Mouse (Mus musculus): Measurements from ENCODE around the gene Kansl2.

The Kansl2 gene

DNA sequence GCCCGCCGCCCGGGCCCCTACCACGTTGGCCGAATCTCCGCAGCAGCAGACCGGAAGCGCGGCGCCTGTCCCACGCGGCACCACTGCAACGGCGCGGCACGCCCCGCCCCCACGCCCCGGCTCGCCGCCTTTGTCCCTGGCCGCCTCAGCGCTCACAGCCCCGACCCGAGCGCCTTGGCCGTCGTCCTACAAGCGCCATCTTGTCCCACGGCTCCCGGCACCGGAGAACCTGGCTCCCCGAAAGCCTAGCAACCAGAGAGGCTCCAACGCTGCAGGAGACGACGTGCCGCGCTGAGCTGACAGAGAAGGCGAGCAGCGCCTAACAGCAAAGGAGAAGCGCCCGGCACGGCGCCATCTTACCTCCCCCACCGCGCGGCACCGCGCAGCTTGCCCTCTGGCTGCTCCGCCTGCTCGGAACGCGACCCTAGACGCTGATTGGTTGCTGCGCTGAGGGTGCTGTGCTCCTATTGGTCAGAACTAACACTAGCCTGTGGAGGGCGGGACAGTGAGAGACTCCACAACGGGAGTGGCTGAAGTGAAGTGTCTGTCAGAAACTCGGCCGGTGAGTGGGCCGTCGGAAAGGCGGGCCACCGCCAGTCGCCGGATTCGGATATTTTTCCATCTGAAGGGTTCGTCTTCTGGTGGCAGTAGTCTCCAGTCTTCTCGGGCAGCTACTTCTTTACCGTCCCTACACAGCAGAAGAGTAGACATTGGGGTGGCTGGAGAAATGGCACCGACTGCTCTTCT is at the start of gene Kansl2:
TSS of gene Kansl2 (minus strand) at position 384 of the 747 bp plus-strand sequence.
- DNase-seq: peak; percentile 99

DNA sequence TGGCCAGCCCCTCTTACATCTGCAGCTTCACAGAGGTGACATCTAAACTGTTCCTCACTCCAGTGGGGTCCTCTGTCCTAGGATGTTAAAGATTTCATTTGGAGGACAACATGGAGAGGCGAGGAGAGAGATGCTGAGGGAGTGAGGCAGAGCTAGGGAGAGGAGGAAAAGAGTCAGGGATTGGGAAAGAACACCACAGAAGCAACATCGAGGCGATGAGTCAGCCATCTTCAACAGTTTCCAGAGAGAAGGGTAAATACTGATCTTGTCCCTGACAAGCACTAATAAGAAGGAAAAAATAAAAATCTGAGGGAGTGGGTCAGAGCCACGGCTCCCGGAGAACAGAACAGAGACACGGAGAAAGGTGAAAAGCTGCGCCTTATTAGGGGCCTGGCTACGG is 48.9 kb upstream of the Kansl2 start:
- no peak for DNase-seq

DNA sequence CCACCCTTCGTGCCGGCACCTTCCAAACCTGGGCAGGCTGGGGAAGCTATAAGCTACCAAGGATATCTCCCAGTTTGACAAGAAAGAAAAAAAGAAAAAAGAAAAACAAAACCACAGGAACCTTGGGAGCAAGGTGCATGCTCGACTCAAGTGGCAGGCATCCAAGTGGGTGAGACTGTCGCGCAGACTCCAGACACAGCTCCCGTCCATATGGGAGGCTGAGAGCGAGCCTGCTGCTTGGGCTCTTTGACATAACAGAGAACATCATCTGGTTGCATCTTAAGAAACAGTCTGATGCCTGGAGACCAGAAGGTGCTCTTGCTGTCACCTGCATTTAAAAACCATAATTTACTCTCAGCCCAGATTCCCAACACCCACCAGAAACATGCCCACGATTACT is 48.3 kb upstream of the Kansl2 start:
- DNase-seq: no peak

DNA sequence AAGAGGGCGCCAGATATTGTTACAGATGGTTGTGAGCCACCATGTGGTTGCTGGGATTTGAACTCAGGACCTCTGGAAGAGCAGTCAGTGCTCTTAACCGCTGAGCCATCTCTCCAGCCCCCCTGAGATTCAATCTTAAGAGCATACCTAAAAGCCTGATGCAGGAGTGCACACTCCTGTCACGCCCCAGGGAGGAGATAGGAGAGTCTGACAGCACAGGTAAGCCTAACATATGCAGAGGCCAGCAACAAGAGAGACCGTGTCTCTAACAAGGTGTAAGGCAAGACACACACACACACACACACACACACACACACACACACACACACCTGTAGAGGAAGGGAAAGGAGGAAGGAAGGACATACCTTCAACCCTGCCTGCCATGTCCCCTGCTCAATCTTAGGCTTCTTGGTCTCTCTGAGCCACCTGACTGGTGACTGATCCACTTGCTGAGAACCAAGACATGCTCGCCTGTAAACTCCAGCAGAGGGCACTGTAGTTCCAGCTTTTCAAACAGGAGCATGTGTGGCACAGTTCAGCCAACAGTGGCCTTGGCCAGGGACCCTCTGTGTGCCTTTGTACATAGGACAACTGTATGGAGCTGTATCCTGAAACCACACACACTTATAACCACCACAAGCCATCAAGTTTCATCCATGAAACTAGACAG is 45.9 kb upstream of the Kansl2 start:
- DNase-seq: peak; percentile 77 to 80

DNA sequence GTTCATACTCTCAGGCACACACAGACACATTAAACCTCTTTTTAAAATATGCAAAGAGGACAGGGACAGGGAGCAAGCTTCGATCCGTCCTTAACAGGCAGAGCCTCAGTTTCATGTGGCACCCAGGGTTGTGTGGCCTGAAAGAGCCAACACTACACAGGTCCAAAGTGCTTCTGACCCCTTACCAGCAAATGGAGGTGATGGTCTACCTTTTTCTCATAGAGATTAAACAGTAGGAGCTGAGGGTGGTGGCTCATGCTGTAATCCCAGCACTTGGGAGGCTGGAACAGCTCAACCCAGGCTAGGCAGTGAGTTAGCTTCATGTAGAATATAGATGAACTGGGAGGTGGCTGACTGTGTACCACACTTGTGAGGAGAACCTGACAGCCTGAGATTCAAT is 45.2 kb upstream of the Kansl2 start:
- DNase-seq: no peak

DNA sequence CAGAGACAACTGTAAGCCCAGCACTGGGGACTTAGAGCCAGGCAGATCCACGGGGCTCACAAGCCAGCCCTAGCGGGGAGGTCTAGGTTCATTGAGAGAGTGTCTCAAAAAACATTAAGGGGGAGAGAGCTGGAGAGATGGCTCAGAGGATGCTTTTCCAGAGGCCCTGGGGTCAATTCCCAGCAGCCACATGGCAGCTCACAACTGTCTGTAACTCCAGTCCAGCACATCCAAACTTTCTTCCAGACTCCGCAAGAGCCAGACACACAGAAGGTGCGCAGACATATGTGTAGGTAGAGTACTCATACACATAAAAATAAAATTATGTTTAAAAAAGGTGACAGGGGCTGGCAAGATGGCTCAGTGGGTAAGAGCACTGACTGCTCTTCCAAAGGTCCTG is 39.2 kb upstream of the Kansl2 start:
- no peak for DNase-seq

DNA sequence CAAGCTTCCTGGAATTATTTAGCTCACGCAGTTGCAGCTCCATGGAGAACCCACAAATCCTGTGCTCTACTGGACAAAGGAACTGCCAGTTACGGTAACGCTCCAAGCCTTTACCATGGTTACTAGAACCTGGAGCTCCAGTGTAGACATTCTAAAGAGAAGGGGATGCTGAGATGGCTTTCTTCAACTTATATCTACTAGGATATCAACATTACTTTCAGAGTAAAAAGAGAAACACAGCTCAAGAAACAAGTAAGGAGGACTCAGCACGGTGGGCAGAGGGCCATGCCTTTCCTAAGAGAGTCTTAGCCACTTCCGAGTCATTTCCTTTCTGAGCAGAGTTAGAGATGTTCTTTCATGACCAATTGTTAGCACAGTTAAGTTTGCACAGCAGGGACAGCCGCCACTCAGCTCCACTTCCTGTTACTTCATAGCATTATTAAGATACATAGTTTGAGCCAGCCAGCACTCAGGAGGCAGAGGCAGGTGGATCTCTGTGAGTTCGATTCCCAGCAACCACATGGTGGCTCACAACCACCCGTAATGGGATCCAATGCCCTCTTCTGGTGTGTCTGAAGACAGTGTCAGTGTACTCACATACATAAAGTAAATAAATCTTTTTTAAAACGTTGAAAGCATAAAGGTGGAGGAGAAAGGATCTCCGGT is 36.9 kb upstream of the Kansl2 start, which contains the start of the genes Ccnt1 and 4930415O20Rik:
TSS of gene Ccnt1 (minus strand) at position 51 of the 666 bp plus-strand sequence.
TSS of gene 4930415O20Rik (plus strand) at position 132 of the 666 bp plus-strand sequence.
- no peak for DNase-seq

DNA sequence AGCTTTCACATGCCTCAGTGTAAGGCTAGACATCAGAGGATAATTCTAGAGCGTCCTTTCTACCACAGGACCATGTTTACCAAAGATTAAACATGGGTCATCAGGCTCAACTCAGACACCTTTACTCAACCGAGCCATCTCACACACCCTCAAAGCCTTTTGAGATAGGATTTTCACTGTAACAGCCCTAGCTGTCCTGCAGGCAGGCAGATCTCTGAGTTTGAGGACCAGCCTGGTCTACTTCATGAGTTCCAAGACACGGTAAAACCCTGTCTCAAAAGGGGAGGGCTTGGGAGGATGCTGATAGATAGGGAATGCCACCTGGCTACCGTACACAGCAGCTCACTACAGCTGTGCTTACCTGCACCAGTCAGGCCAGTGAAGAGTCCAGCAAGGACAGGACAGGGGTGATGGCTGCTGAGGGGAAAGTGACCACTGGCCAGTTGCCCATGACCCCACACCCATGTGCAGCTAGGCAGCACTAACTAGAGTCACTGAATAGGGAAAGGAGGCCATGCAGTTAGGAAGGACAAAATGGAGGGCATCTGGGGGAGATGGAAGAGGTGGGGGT is 35.8 kb upstream of the Kansl2 start:
- no peak for DNase-seq

DNA sequence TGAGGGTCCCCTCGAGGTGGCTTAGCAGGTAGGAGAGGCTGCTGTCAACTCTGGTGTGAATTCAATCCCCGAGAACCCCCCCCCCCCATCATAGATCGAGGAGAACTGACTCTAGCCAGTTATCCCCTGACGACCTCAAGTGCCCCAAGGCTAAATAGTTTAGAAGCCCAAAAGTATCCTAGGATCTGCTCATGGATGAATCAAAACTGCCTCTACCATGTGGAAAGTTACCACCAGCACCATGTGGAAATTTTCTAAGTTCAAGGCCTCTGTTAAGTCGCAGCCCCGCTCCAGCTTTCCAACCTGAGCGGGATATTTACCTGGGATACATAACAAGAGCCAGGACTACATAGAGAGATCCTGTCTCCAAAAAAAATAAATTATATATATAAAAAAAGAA is 35.2 kb upstream of the Kansl2 start:
- DNase-seq: no peak

DNA sequence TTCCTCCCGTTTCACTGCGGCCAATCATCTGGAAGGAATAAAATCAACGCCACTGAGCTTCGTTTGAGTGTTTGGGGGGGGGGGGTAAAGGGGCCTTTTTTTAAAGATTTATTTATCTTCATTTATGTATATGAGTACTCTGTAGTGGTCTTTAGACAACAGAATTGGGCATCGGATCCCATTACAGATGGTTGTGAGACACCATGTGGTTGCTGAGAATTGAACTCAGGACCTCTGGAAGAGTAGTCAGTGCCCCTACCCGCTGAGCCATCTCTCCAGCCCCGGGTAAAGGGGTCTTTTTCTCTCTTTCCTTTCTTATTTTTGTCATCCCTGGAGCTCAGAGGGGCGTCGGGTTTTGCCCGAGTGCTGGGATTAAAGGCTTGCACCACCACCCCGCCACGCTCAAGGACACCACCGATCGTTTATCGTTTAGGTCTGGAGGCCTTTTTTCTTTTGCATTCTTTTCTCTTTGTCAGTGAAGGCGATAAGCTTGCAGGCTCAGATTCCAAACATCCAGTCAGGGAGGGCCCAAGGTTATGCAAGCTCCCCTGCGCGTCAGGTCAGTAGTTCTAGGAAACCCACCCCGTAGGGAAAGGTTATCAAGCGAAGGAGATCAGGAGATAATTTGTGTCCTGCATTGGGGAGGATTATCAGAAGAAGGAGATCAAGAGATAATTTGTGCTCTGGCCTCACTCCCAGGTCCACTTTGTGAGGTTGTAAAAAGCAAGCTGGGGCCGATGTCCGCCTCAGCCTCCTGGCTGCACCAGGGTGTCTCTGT is 34.4 kb upstream of the Kansl2 start:
- DNase-seq: peak in 1 of 2 experiments; percentile 10

DNA sequence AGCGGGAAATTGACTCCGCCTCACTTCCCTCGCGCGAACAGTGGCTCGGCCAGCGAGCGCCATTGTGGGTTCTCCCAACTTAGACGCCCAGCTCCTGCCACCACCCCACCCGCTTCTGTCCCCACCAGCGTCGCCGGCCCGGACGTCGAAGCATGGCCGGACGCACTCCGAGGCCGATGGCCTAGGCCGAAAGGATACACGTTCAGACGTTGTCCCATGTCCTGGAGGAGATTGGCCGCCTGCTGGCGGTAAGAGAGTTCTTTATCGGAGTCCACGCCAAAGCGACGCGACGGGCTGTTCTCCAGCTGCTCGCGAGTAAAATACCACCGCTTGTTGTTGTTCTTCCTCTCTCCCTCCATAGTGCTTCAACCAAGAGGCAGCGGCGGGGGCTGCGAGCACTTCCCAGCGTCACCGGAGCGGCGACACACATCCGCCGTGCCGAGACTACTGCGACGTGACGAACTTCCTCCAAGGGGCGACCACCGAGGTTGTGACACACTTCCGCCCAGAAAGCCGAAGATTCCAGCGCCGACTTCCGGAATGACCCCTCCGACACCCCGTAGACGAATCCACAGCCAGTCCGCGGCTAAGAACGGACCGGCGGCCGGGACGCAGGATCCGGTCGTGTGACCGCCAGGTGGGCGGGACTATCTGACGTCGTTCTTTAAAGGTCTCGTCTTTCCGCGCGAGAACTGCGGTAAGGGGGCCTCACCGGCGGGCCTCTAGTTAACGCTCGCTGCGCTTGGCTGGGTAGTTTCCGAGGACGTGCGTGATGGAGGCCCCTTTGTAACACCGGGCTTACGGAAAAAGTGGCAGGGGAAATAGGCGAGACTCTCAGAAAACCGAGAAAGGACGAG is 33.4 kb upstream of the Kansl2 start:
- DNase-seq: peak; percentile 100

DNA sequence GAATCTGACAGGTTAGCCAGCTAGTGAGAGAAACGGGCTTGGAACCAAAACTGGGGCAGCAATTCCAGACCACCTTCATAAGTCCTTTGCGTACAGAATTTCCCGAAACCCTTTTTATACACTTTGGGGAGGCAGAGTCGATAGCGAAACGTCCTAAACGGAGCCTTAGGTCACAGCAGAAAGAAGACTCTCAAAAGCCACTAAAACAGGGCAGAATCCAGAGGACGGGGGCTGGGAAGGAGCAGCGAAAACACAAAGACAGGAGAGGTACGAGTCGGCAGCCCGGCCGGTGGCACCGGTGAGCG is 32.9 kb upstream of the Kansl2 start:
- no peak for DNase-seq

DNA sequence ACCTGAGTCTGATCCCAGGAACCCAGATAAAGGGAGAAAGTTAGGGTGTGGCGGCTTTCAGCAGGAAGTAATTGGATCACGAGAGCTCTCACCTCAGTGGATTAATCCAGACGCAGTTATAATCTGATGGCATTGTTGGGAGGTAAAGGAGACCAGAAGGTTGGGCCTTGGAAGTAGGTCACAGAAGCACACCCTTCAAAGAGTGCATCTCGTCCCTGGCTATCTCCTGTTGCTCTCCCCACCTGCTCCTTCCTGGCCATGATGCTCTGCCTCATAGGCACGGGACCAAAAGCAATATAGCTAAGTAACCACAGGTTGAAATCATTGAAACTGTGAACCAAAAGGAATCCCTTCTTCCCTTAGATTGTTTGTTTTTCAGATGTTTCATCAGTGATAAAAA is 23.1 kb upstream of the Kansl2 start:
- no peak for DNase-seq

DNA sequence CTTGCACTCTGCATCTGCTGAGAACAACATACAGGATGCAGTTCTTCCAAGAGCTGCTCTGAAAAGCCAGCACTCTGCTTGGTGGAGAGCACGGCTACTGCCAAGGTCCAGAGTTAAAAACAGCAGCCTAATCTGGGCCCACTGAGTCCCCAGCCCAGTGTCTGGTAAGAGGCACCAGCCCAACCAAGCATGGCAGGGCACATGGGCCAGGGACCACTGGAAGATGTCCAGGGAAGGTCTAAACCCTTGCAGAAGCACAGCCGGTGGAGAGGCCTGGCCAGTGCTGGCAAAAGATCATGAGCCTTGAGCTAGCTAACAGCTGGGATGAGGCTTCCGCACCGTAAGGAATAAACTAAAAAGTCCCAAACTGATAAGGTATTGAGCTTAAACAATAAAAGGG is 21.8 kb upstream of the Kansl2 start:
- DNase-seq: no peak

DNA sequence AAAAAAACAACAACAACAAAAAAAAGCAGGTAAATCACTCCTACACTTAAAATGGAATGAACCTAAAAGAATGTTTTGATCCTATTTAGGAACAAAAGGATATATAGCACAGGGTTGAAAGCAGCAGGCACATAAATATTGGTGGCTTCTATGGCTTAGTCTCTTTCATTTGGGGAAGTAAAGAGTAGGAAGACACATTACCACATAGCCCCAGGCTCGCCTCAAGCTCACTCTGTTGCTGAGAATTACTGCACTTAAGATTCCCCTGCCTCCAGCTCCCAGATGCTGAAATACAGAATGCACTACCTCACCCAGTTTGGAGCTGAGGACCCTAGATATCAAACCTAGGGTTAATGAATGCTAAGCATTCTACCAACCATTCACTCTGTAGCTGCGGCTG is 18.7 kb upstream of the Kansl2 start:
- no peak for DNase-seq

DNA sequence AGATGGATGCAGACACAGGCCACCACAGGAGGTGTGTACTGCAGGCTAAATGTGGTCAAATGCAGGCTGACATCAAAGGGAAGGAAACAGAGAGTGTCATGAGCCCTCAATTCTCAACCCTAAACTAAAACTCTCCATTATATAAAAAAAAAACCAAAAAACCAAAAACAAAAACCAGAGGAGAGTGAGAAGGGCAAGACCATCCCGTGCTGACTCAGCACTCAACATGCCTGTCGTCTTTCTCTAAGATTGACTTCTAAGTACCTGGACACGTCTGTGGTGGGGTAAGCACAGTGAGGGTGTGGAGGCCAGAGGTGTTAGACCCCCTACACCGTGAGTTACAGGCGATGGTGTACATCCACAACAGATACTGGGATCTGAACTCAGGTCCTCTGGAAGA is 12.8 kb upstream of the Kansl2 start:
- no peak for DNase-seq

DNA sequence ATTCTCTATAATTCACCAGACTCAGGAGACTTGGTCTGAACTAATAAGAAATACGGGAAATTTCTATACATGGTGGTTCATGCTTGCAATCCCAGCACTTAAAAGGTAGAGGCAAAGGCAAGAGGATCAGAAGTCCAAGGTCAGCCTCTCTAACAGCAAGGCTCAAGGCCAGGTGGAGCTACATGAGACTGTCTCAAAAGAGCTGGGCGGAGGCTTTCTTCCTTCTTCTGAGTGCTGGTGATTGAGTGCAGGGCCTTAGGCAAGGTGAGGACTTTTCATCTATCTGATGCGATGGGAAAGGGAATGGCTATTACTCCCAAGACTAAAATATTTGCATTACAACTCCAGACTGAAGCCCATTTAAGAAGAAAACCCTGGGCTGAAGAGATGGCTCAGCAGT is 11.1 kb upstream of the Kansl2 start:
- DNase-seq: no peak

DNA sequence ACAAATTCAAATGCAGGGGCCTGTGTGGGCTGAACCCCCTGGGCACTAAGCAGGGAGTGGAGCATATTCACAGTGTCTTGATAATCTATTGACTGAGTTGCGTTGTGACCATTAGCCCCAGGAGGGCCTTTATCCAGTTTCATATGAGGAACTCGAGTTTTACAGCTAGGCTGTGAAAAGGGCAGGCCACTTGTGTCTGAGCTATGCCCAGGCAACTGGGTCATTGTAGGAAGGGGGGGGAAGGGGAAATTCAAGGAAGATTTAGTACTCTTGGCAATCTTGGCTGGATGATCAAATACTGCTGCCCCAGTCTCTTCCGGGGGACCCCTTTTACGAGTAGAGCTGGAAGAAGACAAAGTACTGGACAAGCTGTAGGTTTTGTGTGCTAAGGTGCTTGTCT is 9.3 kb upstream of the Kansl2 start:
- no peak for DNase-seq

DNA sequence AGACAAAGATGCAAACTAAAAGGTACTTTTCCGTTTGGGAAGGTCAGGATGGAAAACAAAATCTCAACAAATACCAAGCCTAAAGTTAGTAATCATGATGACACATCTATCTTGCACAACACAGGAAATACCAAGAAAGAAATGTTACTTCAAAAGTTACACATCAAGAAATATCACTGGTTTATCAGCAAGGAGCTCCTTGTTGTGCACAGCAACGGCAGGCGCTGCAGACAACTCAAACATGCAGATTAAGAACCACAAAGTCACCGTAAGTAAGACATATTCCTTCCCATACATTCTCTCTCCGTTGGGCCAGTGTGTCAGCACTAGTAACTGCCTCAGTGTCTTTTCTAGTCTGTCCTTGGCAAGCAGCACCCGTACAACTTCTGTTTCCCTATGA is 7.0 kb upstream of the Kansl2 start:
- DNase-seq: no peak

DNA sequence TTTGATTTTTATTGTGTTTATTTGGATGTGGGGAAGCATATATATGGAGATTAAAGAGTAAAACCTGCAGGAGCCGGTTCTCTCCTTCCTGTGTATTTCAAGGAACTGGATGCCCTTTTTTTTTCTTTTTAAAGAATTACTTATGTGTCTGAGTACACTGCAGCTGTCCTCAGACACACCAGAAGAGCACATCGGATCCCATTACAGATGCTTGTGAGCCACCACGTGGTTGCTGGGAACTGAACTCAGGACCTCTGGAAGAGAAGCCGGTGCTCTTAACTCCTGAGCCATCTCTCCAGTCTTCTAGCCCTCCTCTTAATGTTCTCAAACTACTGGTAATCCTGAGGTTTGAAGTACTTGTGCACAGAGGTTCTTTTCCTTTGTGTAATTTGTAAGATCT is 3.9 kb upstream of the Kansl2 start:
- DNase-seq: no peak

DNA sequence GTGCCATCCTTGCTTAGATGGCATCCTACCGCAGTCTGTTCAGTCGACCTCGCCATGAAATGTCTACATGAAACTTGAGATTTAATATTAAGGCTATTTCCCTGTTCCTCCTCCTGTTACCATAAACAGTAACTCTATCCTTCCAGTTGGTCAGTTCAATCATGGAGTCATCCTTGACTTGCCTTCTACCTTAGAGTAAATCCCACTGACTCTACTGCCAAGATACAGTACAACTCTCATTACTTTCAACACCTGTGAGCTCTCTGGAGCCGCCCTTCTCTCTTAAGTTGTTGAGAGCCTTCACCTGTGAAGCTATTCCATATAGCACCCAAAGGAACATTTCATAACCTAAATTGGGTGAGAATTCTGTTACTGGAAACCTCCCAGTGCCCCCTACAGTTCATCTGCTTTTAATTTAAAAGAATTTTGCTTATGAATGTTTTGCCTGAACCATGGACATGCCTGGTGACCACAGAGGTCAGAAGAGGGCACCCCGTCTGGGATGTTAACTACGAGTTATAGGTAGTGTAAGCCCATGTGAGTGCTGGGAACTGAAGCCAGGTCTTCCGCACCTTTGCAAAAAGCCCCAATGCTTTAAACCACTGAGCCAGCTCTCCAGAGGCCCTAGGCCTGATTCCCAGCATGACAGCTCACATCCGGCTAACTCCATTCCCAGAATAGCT is 2.9 kb upstream of the Kansl2 start:
- no peak for DNase-seq

Measured in lung, adult 18-20 months (tissue).